Comparison of ENCODE assay signal across 23 mouse cellular contexts in the genomic region with DNA sequence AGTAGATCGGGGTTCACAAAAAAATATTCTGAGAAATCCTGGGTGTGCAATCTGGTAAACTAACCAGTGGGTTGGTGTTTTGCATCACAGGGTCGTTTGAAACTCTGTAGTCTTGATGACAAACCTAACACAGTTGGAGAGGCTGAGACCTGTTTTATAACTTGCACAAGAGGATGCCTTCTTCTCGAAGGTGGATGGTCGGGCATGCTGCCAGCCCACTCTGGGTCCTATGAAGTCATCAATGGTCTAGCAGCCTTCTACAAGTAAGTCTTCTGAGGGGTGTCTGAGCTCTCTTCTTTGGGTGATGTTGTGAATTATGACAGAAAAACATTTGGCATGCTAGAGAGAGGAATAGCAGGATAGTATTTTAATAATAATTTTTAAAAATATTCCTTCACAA.
DNase-seq lines count a peak whose midpoint lies in the region; ATAC-seq lines count a peak whose summit lies in the region.
"Had no signal": no experiment of that assay in that cellular context is flagged by ENCODE, and none has a peak within 500 bp of the region (broad histone marks: within the 10 kb centered on the region; RNA-seq: fewer than 3 reads in every experiment).

No protein-coding gene starts in this region.

- no peak overlapping the region for H3K4me3 ChIP-seq in liver, embryonic 11.5 days (ENCODE audit: low read depth, low read length)
- H3K4me3 ChIP-seq: forebrain, embryonic 10.5 days; forebrain, embryonic 13.5 days; hindbrain, embryonic 10.5 days; hindbrain, embryonic 13.5 days; intestine, embryonic 15.5 days had no signal

- H3K27ac ChIP-seq in liver, embryonic 11.5 days (ENCODE audit: low read depth, low read length) = no peak overlapping the region
- H3K27ac ChIP-seq: forebrain, embryonic 10.5 days; forebrain, embryonic 13.5 days; hindbrain, embryonic 10.5 days; hindbrain, embryonic 13.5 days; intestine, embryonic 15.5 days had no signal

- ATAC-seq in liver, embryonic 11.5 days (replicated peaks; ENCODE audit: low FRiP score) = no peak
- ATAC-seq: activated CD4-positive, CD25-positive, alpha-beta regulatory T cell, adult 4 months; CD4-positive, CD25-positive, alpha-beta regulatory T cell, adult 4 months; forebrain, embryonic 13.5 days; forebrain, embryonic 16.5 days; hindbrain, embryonic 16.5 days; intestine, embryonic 15.5 days had no signal

- 71% methylated on average over 4 of the region's 4 CpGs for WGBS in liver, embryonic 11.5 days

- H3K9ac ChIP-seq in liver, embryonic 11.5 days (ENCODE audit: low read depth, low read length) = no peak overlapping the region
- H3K9ac ChIP-seq: forebrain, embryonic 13.5 days; hindbrain, embryonic 13.5 days; intestine, embryonic 15.5 days had no signal

- H3K36me3 ChIP-seq in liver, embryonic 11.5 days (ENCODE audit: control insufficient read depth, insufficient read depth, low read length) = no peaks in the 10 kb centered on the region
- H3K36me3 ChIP-seq: forebrain, embryonic 10.5 days; hindbrain, embryonic 10.5 days; hindbrain, embryonic 13.5 days; intestine, embryonic 15.5 days had no signal

- peak; percentile 28 for DNase-seq in adrenal gland, postnatal 25 days
- DNase-seq in adrenal gland, adult 18-20 months (ENCODE audit: low spot score in 2 of 2) = no peak
- DNase-seq in heart, adult 11 months = peak; percentile 46
- no peak for DNase-seq in heart, postnatal 36 days
- DNase-seq in kidney, postnatal 25 days = peak; percentile 47 to 57
- no peak for DNase-seq in kidney, postnatal 14 days
- peak; percentile 47 for DNase-seq in NIH3T3 (ENCODE audit: low read depth)
- DNase-seq in liver, embryonic 11.5 days (ENCODE audit: low spot score) = no peak
- DNase-seq: cerebellum, adult 11 months; cerebellum, adult 2 months; cerebellum, adult 9-11 months; gastrocnemius, postnatal 10 days; gastrocnemius, postnatal 36 days had no signal

- no peak overlapping the region for H3K4me2 ChIP-seq in liver, embryonic 11.5 days
- H3K4me2 ChIP-seq: forebrain, embryonic 13.5 days; heart, embryonic 11.5 days; hindbrain, embryonic 13.5 days; intestine, embryonic 15.5 days had no signal

- intact Hi-C loops in heart, postnatal 36 days (cut with DNase I) = no loop called here

- H3K4me1 ChIP-seq in liver, embryonic 11.5 days (replicated peaks; ENCODE audit: control insufficient read depth, insufficient read depth, low read length) = no peaks in the 10 kb centered on the region
- H3K4me1 ChIP-seq: intestine, embryonic 15.5 days had no signal

- 0 out of 2 replicates have a peak, but pooled peaks cover 1% of the 10 kb centered on the region for H3K27me3 ChIP-seq in liver, embryonic 11.5 days (replicated peaks; ENCODE audit: control insufficient read depth, insufficient read depth, low read length)
- H3K27me3 ChIP-seq: intestine, embryonic 15.5 days had no signal

- H3K9me3 ChIP-seq in liver, embryonic 11.5 days (ENCODE audit: control insufficient read depth, low read length) = no peaks in the 10 kb centered on the region
- H3K9me3 ChIP-seq: forebrain, embryonic 10.5 days; forebrain, embryonic 13.5 days; hindbrain, embryonic 10.5 days; hindbrain, embryonic 13.5 days; intestine, embryonic 15.5 days had no signal

Comparison
In these comparisons a context has a peak if more than half of its experiments do, and no peak if none do; other contexts are left out.
1. DNase-seq: peak in adrenal gland, postnatal 25 days (single experiment), heart, adult 11 months (single experiment), kidney, postnatal 25 days (2 of 2) and NIH3T3 (single experiment); none in adrenal gland, adult 18-20 months (0 of 2), heart, postnatal 36 days (0 of 2), kidney, postnatal 14 days (single experiment) and liver, embryonic 11.5 days (single experiment).